In the genomic region with DNA sequence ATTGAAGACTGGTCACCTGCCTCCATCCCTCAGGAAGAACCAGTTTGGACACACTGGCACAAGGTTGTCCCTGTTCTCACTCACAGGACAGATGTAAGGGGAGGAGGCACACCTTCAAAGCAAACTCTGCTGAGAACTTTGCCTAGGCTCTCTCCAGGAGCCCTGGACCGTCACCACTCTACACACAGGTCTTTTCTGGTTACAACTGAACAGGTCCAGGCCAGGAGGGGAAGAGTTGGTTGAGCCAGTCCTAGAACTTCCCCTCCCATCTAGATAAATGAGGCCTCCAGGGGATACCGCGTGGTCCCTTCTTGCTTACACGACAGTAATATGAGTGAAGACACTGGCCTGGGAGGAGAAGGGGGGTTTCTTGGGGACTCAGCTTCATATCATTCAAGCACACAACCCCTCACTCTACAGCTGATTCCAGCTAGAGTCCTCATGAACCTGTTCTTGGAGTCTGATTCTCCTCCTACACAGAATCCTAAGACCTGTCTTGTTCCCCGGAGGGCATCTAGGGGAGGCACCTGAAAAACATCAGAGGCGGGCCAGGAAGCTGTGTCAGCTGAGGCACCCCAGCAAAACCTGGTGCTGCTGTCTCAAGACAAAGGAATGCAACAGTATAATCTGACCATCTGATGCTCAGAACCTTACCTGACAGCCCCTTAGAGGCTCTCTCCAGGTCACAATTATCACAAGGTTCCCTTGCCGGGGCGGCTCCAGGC, we compare ENCODE assay signal across 11 mouse cellular contexts. TPM values are rescaled to one million over a fixed set of nuclear protein-coding genes. Genes with fewer than 3 reads are reported as not detected.
DNase-seq lines count a peak whose midpoint lies in the region; ATAC-seq lines count a peak whose summit lies in the region.
"Had no signal": no experiment of that assay in that cellular context is flagged by ENCODE, and none has a peak within 500 bp of the region (broad histone marks: within the 10 kb centered on the region; RNA-seq: fewer than 3 reads in every experiment).

No protein-coding gene starts in this region.

- no peak for DNase-seq in heart, postnatal 25 days (ENCODE audit: low spot score)
- DNase-seq in thymus, postnatal 0 days (ENCODE audit: low spot score): peak; percentile 31
- no peak for DNase-seq in thymus, adult 18-20 months
- no peak for DNase-seq in B cell, adult 2 months
- no peak for DNase-seq in urinary bladder, postnatal 4 days (ENCODE audit: low spot score in 2 of 2)
- DNase-seq: adrenal gland, postnatal 25 days had no signal

- H3K9me3 ChIP-seq in heart, embryonic 14.5 days (ENCODE audit: control insufficient read depth, low read length): no peaks in the 10 kb centered on the region
- no peaks in the 10 kb centered on the region for H3K9me3 ChIP-seq in limb, embryonic 13.5 days

- peaks cover 61 to 65% of the 10 kb centered on the region in 2 experiments for H3K4me1 ChIP-seq in heart, embryonic 14.5 days (ENCODE audit: control insufficient read depth in 2 of 2, insufficient read depth in 2 of 2, low read length in 2 of 2)
- peaks cover 36% of the 10 kb centered on the region for H3K4me1 ChIP-seq in limb, embryonic 13.5 days

- peaks cover 36% of the 10 kb centered on the region for H3K36me3 ChIP-seq in heart, embryonic 14.5 days (ENCODE audit: control insufficient read depth, insufficient read depth, low read length)
- peaks cover 15% of the 10 kb centered on the region for H3K36me3 ChIP-seq in limb, embryonic 13.5 days

- H3K4me2 ChIP-seq in heart, embryonic 14.5 days (ENCODE audit: low read length): peak overlapping the region; percentile 72; the same call in 1 of the 2 replicates
- 0 out of 2 replicates have a peak overlapping the region, but pooled peaks have one; percentile 7 for H3K4me2 ChIP-seq in limb, embryonic 13.5 days (replicated peaks)

- intact Hi-C loops in heart, postnatal 25 days (cut with DNase I): no loop called here

- peak overlapping the region; percentile 59 for H3K9ac ChIP-seq in heart, embryonic 14.5 days (ENCODE audit: low read length)
- 0 out of 2 replicates have a peak overlapping the region, but pooled peaks have one; percentile 25 for H3K9ac ChIP-seq in limb, embryonic 13.5 days

- no peak overlapping the region for H3K4me3 ChIP-seq in heart, embryonic 14.5 days (ENCODE audit: control insufficient read depth in 1 of 2, insufficient read depth in 1 of 2, low read depth in 1 of 2, low read length in 2 of 2)
- no peak overlapping the region for H3K4me3 ChIP-seq in limb, embryonic 13.5 days

- H3K27ac ChIP-seq in heart, embryonic 14.5 days (replicated peaks in 1 of 2; ENCODE audit: control insufficient read depth in 1 of 2, insufficient read depth in 1 of 2, low read depth in 2 of 2, low read length in 2 of 2): peak overlapping the region; percentile 98 to 99
- 0 out of 2 replicates have a peak overlapping the region, but pooled peaks have one; percentile 28 for H3K27ac ChIP-seq in limb, embryonic 13.5 days

- ATAC-seq in heart, embryonic 14.5 days (ENCODE audit: insufficient number of reproducible peaks, insufficient read depth, low FRiP score, low read depth): no peak
- ATAC-seq in limb, embryonic 13.5 days (ENCODE audit: low FRiP score, low read depth): no peak
- ATAC-seq in activated CD4-positive, CD25-positive, alpha-beta regulatory T cell, adult 4 months: no peak

- WGBS in heart, embryonic 14.5 days: 61% methylated on average over 8 of the region's 8 CpGs
- 78% methylated on average over 8 of the region's 8 CpGs for WGBS in limb, embryonic 13.5 days

- no peaks in the 10 kb centered on the region for H3K27me3 ChIP-seq in heart, embryonic 14.5 days (ENCODE audit: control insufficient read depth, insufficient read depth, low read length)
- no peaks in the 10 kb centered on the region for H3K27me3 ChIP-seq in limb, embryonic 13.5 days

RNA-seq across cellular contexts. Expression of a gene that starts 4.6 kb away (rescaled TPM):
- 48.5 and 51.5 TPM in 2 replicates for polyA plus RNA-seq in heart, embryonic 14.5 days (2014; fragmentation: Nextera tagmentation; extraction: Ambion mirVana)
- 10 to 100 TPM; 19.7 to 20.2 TPM for total RNA-seq in heart, postnatal 25 days (2021)
- 35.4 and 39.8 TPM in 2 replicates for polyA plus RNA-seq in thymus, postnatal 0 days (2015; fragmentation: Nextera tagmentation; extraction: Ambion mirVana)
- polyA plus RNA-seq in limb, embryonic 13.5 days (2015; fragmentation: Nextera tagmentation; extraction: Ambion mirVana): 6.7 and 8.6 TPM in 2 replicates
- polyA plus RNA-seq in activated CD4-positive, CD25-positive, alpha-beta regulatory T cell, adult 4 months (2017; shearing (Covaris generic)): 1 to 10 TPM in 1 of 2 experiments, under 1 TPM in 1; 0.89 to 1.2 TPM

RNA-seq across cellular contexts. Expression of a gene that starts 7.4 kb away (rescaled TPM):
- 1.0 and 2.1 TPM in 2 replicates for polyA plus RNA-seq in heart, embryonic 14.5 days (2014; fragmentation: Nextera tagmentation; extraction: Ambion mirVana)
- under 1 TPM in 1 of 2 experiments, not detected in 1; 0.26 TPM for total RNA-seq in heart, postnatal 25 days (2021)
- polyA plus RNA-seq in thymus, postnatal 0 days (2015; fragmentation: Nextera tagmentation; extraction: Ambion mirVana): 3.8 and 4.8 TPM in 2 replicates
- 1.4 TPM in 2 replicates for polyA plus RNA-seq in limb, embryonic 13.5 days (2015; fragmentation: Nextera tagmentation; extraction: Ambion mirVana)
- polyA plus RNA-seq in activated CD4-positive, CD25-positive, alpha-beta regulatory T cell, adult 4 months (2017; shearing (Covaris generic)): 1 to 10 TPM; 2.5 to 3.6 TPM
- total RNA-seq: adrenal gland, postnatal 25 days; layer of hippocampus, postnatal 36 days had no signal
- polyA plus RNA-seq: cortical plate, adult 2 months had no signal

RNA-seq across cellular contexts. Expression of a gene that starts 28.7 kb away (rescaled TPM):
- polyA plus RNA-seq in heart, embryonic 14.5 days (2014; fragmentation: Nextera tagmentation; extraction: Ambion mirVana): 20.1 and 22.9 TPM in 2 replicates
- total RNA-seq in heart, postnatal 25 days (2021): 10 to 100 TPM; 14.1 to 17.4 TPM
- 47.2 and 48.8 TPM in 2 replicates for polyA plus RNA-seq in thymus, postnatal 0 days (2015; fragmentation: Nextera tagmentation; extraction: Ambion mirVana)
- polyA plus RNA-seq in limb, embryonic 13.5 days (2015; fragmentation: Nextera tagmentation; extraction: Ambion mirVana): 44.2 and 52.1 TPM in 2 replicates
- 10 to 100 TPM; 36.0 to 53.3 TPM for polyA plus RNA-seq in activated CD4-positive, CD25-positive, alpha-beta regulatory T cell, adult 4 months (2017; shearing (Covaris generic))

RNA-seq across cellular contexts. Expression of a gene that starts 28.9 kb away (rescaled TPM):
- polyA plus RNA-seq in heart, embryonic 14.5 days (2014; fragmentation: Nextera tagmentation; extraction: Ambion mirVana): 8.2 and 9.6 TPM in 2 replicates
- 1 to 10 TPM; 7.3 to 8.8 TPM for total RNA-seq in heart, postnatal 25 days (2021)
- polyA plus RNA-seq in thymus, postnatal 0 days (2015; fragmentation: Nextera tagmentation; extraction: Ambion mirVana): 16.8 and 18.9 TPM in 2 replicates
- 22.3 and 23.7 TPM in 2 replicates for polyA plus RNA-seq in limb, embryonic 13.5 days (2015; fragmentation: Nextera tagmentation; extraction: Ambion mirVana)
- polyA plus RNA-seq in activated CD4-positive, CD25-positive, alpha-beta regulatory T cell, adult 4 months (2017; shearing (Covaris generic)): 10 to 100 TPM; 12.1 to 22.5 TPM

RNA-seq across cellular contexts. Expression of a gene that starts 46.2 kb away (rescaled TPM):
- 0.09 and 0.22 TPM in 2 replicates for polyA plus RNA-seq in heart, embryonic 14.5 days (2014; fragmentation: Nextera tagmentation; extraction: Ambion mirVana)
- under 1 TPM in 1 of 2 experiments, not detected in 1; 0.08 TPM for total RNA-seq in heart, postnatal 25 days (2021)
- polyA plus RNA-seq in thymus, postnatal 0 days (2015; fragmentation: Nextera tagmentation; extraction: Ambion mirVana): 1.4 and 1.5 TPM in 2 replicates
- 0.15 and 0.24 TPM in 2 replicates for polyA plus RNA-seq in limb, embryonic 13.5 days (2015; fragmentation: Nextera tagmentation; extraction: Ambion mirVana)
- polyA plus RNA-seq in activated CD4-positive, CD25-positive, alpha-beta regulatory T cell, adult 4 months (2017; shearing (Covaris generic)): not detected
